Mouse (Mus musculus) subcutaneous adipose tissue, adult 2 months (tissue): ENCODE measurements around the gene Fbxo48. TPM values are rescaled to one million over a fixed set of nuclear protein-coding genes. Genes with fewer than 3 reads are reported as not detected.

Source experiments
- polyA plus RNA-seq: library from polyadenylated mRNA; depleted of rRNA; stranded (reverse); fragments of >200 nt; gene quantifications from 2 replicates; pipeline ENCODE4 v1.2.3, GENCODE M21; 2012; ENCODE audit warnings: low replicate concordance; rRNA removed

Gene Fbxo48
- 0.27 and 0.64 TPM in 2 replicates for polyA plus RNA-seq

GRCm38 (mm10) chr11:16950976-16951760 lies at the start of gene Fbxo48:
Gene Fbxo48 (plus strand): TSS chr11:16951375.

Other genes with a start within 250 kb of the Fbxo48 start
- 38.6 and 64.9 TPM in 2 replicates for gene Egfr, start 199.2 kb upstream of the Fbxo48 start, polyA plus RNA-seq
- 16.3 and 34.2 TPM in 2 replicates for gene Cnrip1, start 100.2 kb downstream of the Fbxo48 start, polyA plus RNA-seq
- gene Plek, start 101.0 kb downstream of the Fbxo48 start, polyA plus RNA-seq: 1.9 and 3.5 TPM in 2 replicates
- 28.6 and 33.1 TPM in 2 replicates for gene Ppp3r1, start 207.9 kb downstream of the Fbxo48 start, polyA plus RNA-seq
- 7.0 and 8.6 TPM in 2 replicates for gene Wdr92, start 230.7 kb downstream of the Fbxo48 start, polyA plus RNA-seq